Mouse (Mus musculus): ENCODE data around the gene Psap. TPM values are rescaled to one million over a fixed set of nuclear protein-coding genes. Genes with fewer than 3 reads are reported as not detected.

Gene Psap
- polyA plus RNA-seq, 1 experiment: 644 TPM

- 62% methylated on average over 14 of the region's 14 CpGs for WGBS
- DNase-seq (ENCODE audit: low read depth, low spot score): no peak
Observed at GRCm38 (mm10) chr10:60285676-60286372, 8.4 kb downstream of the Psap start.

GRCm38 (mm10) chr10:60286546-60286945, 9.1 kb downstream of the Psap start:
- 84% methylated on average over 7 of the region's 7 CpGs for WGBS
- DNase-seq (ENCODE audit: low read depth, low spot score): no peak

- WGBS: 54% methylated on average over 4 of the region's 4 CpGs
- DNase-seq (ENCODE audit: low read depth, low spot score): no peak
Observed at GRCm38 (mm10) chr10:60287161-60287560, 9.7 kb downstream of the Psap start.

- no peak for DNase-seq (ENCODE audit: low read depth, low spot score)
- 47% methylated on average over 2 of the region's 2 CpGs for WGBS
Observed at GRCm38 (mm10) chr10:60287726-60288125, 10.3 kb downstream of the Psap start.

- no peak for DNase-seq (ENCODE audit: low read depth, low spot score)
- WGBS: 64% methylated on average over 8 of the region's 8 CpGs
Observed at GRCm38 (mm10) chr10:60289216-60289615, 11.8 kb downstream of the Psap start.

GRCm38 (mm10) chr10:60290026-60290738, 12.8 kb downstream of the Psap start:
- 34% methylated on average over 7 of the region's 7 CpGs for WGBS
- no peak for DNase-seq (ENCODE audit: low read depth, low spot score)

- 28% methylated on average over 8 of the region's 8 CpGs for WGBS
- DNase-seq (ENCODE audit: low read depth, low spot score): no peak
Observed at GRCm38 (mm10) chr10:60290739-60291110, 13.3 kb downstream of the Psap start.

GRCm38 (mm10) chr10:60292209-60292608, 14.8 kb downstream of the Psap start:
- whole genome bisulfite sequencing: 78% methylated on average over 8 of the region's 8 CpGs
- no peak for DNase-seq (ENCODE audit: low read depth, low spot score)

- 82% methylated on average over 7 of the region's 7 CpGs for WGBS
- DNase-seq (ENCODE audit: low read depth, low spot score): no peak
Observed at GRCm38 (mm10) chr10:60294621-60295020, 17.2 kb downstream of the Psap start.

- WGBS: 85% methylated on average over 3 of the region's 3 CpGs
- no peak for DNase-seq (ENCODE audit: low read depth, low spot score)
Observed at GRCm38 (mm10) chr10:60295356-60295755, 17.9 kb downstream of the Psap start.

GRCm38 (mm10) chr10:60296027-60296426, 18.6 kb downstream of the Psap start:
- DNase-seq (ENCODE audit: low read depth, low spot score): no peak
- WGBS: 74% methylated on average over 9 of the region's 9 CpGs

GRCm38 (mm10) chr10:60299636-60300035, 22.2 kb downstream of the Psap start:
- whole genome bisulfite sequencing: 95% methylated on average over 12 of the region's 12 CpGs

GRCm38 (mm10) chr10:60303419-60303818, 26.0 kb downstream of the Psap start:
- WGBS: 84% methylated on average over 17 of the region's 17 CpGs
- no peak for DNase-seq (ENCODE audit: low read depth, low spot score)

More at GRCm38 (mm10) chr10:60299636-60300035, 22.2 kb downstream of the Psap start:
- no peak for DNase-seq (ENCODE audit: low read depth, low spot score)

GRCm38 (mm10) chr10:60304854-60305628, 27.6 kb downstream of the Psap start:
- 45% methylated on average over 15 of the region's 15 CpGs for WGBS

GRCm38 (mm10) chr10:60310629-60311028, 33.2 kb downstream of the Psap start:
- WGBS: 83% methylated on average over 13 of the region's 13 CpGs

More at GRCm38 (mm10) chr10:60304854-60305628, 27.6 kb downstream of the Psap start:
- no peak for DNase-seq (ENCODE audit: low read depth, low spot score)

GRCm38 (mm10) chr10:60313606-60314005, 36.2 kb downstream of the Psap start:
- no peak for DNase-seq (ENCODE audit: low read depth, low spot score)
- WGBS: 90% methylated on average over 5 of the region's 5 CpGs

More at GRCm38 (mm10) chr10:60310629-60311028, 33.2 kb downstream of the Psap start:
- DNase-seq (ENCODE audit: low read depth, low spot score): no peak

- 83% methylated on average over 4 of the region's 4 CpGs for WGBS
- no peak for DNase-seq (ENCODE audit: low read depth, low spot score)
Observed at GRCm38 (mm10) chr10:60316166-60316565, 38.7 kb downstream of the Psap start.

- DNase-seq (ENCODE audit: low read depth, low spot score): no peak
- WGBS: 58% methylated on average over 11 of the region's 11 CpGs
Observed at GRCm38 (mm10) chr10:60328963-60329650, 51.7 kb downstream of the Psap start.

GRCm38 (mm10) chr10:60334583-60334982, 57.2 kb downstream of the Psap start:
- WGBS: 54% methylated on average over 7 of the region's 7 CpGs

GRCm38 (mm10) chr10:60335021-60335420, 57.6 kb downstream of the Psap start:
- DNase-seq (ENCODE audit: low read depth, low spot score): no peak

More at GRCm38 (mm10) chr10:60334583-60334982, 57.2 kb downstream of the Psap start:
- DNase-seq (ENCODE audit: low read depth, low spot score): no peak

More at GRCm38 (mm10) chr10:60335021-60335420, 57.6 kb downstream of the Psap start:
- 93% methylated on average over 4 of the region's 4 CpGs for WGBS
